Mouse (Mus musculus): Measurements from ENCODE around the gene Il17d.

Gene Il17d

DNA sequence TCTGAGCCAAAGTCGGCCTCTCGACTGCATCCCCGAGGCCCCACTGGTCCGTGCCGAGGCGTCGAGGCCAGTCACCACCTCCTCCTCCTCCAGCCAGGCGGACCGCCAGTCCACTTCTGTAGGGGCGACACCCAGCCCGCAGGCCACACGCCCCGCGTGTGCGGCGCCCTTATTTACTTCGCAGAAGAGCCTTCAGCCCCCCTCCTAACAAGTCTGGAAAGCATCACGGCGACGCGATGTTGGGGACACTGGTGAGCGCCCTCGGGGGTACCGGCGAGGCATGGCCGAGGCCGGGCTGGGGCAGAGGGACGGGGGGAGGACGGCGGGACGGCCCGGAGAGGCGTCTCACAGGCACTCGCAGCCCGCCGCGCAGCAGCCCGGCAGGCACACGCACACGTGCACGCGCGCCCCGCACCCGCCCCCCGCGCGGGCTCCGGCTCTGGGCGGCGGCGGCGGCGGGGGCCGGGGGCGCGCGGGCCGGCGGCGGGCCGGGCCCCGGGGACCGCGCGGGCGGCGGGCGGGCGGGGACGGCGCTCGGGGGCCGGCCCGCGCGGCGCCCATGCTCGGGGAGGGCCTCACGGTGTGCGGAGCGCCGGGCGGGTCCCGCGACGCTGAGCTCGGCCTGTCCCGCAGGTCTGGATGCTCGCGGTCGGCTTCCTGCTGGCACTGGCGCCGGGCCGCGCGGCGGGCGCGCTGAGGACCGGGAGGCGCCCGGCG is at the start of gene Il17d:
Gene Il17d (plus strand): TSS at position 107 of the 717 bp plus-strand sequence.
- DNase-seq (ENCODE audit: low spot score in 2 of 2) = no peak

DNA sequence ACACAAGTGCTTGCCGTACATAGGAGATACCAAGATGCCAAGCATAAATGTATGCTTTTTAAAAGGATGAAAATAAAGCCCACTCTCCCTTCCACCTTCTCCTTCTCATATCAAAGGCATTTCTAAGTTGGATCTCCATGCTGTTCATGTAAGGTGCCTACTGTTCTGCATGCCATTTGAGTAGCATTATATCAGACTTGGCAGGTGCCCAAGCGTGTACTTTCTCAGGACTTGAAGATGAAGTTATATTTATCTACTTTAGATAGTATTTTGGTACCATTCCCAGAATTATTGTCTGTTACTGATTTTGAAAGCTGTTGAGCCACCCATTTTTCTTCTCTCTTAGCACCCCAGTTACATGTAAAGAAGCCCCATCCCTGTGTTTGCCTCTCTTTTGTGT is 49.5 kb upstream of the Il17d start:
- peak; percentile 72 to 82 for DNase-seq (ENCODE audit: low spot score in 2 of 2)

DNA sequence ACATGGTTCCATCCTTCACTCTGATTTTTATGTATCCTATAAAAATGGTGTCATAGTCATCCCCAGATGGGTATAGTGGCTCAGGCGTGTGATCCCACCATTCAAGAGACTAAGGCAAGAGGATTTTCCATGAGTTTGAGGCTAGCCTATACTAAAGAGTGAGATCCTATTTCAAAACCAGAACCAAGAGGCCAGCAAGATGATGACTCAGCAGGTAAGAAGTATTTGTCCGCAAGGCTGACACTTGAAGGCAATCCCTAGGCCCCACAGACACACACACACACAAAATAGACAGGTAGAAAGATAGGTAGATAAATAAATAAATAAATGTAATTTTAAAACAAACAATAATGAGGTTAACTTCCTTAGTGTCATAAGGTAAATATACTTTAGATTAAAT is 42.3 kb upstream of the Il17d start:
- DNase-seq (ENCODE audit: low spot score in 2 of 2) = no peak

DNA sequence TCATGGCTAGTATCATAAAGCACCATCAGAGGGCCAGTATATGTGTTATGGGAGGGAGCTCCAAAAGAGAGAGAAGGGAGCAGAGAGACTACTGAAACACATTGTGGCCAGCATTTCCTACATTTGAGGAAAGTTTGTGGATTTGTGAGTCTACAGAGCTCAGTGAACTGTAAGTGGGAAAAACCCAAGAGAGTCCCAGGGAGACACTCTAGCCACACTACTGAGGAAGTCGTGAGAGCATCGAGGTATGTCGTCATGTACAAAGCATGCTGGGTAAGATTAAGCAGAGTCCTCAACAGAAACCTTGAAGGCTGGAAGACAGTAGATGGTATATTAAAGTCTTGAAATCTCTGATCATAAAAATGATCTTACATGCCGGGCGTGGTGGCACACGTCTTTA is 40.4 kb upstream of the Il17d start:
- no peak for DNase-seq (ENCODE audit: low spot score in 2 of 2)

DNA sequence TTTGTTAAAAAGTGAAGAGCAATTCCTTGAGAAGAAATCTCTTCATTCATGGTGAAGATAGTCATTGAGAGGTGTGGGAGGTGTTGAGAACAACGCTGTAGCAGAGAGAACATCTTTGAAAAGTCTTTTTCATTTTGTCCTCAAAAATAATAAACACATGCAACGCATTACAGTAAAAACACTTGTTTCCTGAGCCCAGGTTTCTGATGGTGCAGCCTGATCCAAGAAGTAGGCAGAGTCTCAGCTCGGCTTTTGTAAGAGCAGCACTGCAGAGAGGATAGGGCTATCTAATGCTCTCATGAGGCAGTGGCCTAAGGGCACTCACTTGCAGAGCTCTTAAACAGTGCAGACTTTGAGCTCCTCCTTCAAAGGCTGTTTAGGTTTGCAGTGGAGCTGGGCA is 34.9 kb upstream of the Il17d start:
- DNase-seq (ENCODE audit: low spot score in 2 of 2) = no peak

DNA sequence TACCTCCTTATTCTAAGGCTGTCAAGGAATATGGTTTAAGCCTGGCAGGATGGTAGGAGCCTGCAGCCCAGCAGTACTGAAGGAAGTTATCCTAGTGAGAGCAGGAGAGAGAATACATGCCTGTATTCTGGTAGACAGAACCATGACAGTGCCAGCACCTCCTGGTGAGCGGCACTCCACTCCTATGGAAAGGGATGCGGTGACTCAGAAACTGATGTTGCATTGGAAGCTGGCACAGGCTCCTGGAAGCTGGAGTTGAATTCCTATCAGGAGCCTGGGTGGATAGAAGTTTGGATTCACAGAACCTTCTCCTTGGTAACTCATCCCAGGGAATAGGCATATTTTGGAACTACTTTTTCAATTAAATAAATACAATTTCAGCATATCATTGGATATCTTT is 30.7 kb upstream of the Il17d start:
- DNase-seq (ENCODE audit: low spot score in 2 of 2) = no peak

DNA sequence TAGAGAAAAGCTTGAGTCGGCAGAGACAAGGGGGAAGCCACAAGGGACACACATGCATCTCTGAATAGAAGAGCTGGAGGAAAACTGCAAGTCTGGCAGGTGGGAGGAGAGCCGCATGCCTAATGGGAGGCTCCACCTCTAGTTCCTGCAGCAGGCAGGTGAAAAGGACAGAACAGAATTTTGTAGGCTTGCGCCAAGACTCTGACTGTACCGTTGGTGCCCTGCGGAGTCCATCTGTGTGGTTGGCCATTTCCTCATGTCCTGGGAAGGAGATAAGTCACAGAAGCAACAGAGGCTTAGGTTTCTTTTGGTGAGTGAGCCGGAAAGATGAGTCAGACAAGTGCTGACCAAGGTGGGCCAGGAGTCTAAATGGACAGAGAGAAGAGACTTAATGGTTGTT is 20.8 kb upstream of the Il17d start:
- no peak for DNase-seq (ENCODE audit: low spot score in 2 of 2)

DNA sequence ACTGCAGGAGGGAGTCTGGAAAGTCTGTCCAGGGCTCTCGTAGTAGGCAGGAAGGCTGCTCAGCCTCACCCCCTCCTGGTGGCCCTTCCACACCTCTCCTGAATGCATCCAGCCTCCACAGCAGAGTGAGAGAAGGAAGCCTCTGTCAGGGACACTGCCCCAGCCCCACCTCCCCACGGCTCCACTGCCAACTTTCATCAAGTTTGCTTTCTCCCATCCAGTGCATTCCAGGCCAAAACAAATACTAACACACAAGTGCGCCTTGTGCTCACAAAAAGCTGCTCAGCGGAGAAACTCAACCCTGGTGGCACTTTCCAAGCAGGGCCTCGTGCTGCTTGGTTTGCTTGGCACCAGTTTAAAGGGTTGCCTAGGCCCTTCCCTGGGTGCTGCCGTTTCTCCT is 15.0 kb upstream of the Il17d start:
- DNase-seq (ENCODE audit: low spot score in 2 of 2) = no peak

DNA sequence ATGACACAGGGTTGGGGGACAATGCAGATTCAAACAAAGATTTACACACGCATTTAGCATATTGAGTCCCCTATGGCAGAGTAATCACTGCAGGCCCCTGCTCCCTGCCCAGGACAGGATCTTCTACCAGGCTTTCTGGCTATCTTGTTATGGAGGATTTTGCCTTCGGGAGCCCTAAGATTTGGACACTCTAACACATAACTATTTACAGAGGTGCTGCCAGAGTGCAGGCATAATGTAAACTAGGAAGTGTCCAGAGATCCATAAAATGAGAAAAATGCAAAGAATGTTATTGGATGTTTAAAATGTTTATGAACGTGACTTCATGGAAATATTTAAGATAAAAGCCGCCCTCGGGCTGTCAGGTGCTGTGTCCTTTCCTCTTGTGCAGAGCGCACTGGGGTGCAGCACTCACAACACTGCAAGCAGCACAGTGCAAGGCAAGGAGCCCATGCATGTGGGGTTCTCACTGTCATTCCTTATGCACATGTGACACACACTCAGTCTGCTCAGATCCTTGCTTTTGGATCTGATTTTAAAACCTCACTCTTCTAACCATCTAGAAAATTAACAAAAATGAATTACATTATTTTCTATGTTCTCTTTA is 9.3 kb upstream of the Il17d start:
- no peak for DNase-seq (ENCODE audit: low spot score in 2 of 2)

DNA sequence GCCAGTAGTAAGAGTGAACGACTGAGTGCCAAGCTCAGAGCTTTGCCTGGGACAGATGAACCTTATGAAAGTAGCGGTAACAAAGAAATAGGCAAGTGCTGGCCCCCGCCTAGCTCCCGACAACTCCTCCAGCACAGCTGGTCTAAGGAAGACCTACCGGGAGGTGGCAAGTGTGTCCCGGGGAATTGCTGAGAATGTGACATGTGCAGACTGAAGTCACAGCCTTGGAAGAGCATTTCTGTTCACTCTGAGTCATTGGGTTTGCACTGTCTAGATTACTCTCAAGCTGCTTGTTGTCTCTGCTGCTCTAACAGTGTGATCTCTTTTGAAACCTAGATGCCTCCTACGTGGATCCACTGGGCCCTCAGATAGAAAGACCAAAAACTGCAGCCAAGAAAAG is 7.6 kb upstream of the Il17d start:
- DNase-seq (ENCODE audit: low spot score in 2 of 2) = peak; percentile 47 to 56

DNA sequence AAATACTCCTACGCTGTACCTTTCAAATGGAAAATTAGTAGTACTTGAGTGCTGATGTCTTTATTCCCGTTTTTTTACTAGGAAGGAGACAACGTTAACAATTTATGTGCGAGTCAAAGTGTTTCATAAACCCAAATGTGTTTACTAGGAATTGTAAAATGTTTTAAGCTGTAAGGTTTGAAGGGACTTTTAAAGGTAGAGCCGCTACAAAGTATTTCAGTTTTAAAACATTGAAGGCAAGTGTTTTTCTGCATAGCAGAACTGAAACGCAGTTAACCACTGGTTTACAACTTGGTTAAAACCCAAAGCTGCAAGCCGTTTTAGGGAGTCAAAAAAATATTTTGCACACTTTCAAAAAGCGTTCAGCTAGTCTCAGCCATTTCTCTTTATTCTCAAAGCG is 815 bp upstream of the Il17d start:
- no peak for DNase-seq (ENCODE audit: low spot score in 2 of 2)

DNA sequence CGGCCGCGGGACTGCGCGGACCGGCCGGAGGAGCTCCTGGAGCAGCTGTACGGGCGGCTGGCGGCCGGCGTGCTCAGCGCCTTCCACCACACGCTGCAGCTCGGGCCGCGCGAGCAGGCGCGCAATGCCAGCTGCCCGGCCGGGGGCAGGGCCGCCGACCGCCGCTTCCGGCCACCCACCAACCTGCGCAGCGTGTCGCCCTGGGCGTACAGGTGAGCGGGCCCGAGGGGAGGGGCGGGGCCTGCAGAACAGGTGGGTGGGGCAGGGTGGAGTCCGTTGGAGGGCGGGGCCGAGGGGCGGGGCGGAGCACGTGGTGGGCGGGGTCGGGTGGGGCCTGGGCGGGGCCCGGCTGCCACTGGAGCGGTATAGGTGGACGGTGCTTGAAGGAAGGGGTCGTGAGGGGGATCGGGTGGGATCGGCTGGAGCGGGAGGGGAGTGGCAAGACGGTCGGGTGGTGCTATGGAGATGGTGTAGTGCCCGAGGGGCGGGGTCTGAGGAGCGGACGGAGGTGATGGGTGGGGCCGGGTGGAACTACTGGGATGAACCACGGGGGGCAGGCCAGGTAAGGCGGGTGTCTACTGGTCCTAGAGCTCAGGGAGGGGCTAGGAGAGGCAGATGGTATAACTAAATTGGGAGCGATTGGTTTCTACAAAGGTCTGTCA is 942 bp downstream of the Il17d start:
- peak; percentile 76 for DNase-seq (ENCODE audit: low spot score in 2 of 2)

DNA sequence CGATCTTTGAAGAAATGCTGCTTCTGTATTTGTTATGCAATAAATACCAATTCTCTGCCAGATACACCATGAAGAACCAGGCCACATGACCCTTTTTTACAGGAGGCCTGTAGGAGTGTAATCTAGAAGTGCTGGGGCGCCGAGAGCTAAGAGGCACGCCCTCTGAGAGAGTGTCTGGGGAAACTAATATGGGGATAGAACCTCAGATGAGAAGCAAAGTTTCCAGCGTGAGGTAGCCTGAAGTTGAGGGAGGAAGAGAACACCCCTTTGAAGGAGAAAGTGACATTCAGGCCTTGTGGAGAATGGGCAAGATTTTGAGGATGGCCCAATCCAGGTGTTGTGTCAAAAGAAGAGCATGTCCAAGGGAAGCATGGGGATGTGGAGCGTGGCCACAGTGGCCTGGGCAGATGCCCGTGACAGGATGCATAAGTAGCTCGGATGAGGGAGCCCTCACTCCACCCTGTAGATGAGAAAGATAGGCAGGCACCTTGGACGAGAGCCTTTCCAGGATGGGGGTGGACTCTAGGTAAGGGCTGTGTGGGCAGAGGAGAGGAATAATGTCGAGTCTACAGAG is 1.6 kb downstream of the Il17d start:
- no peak for DNase-seq (ENCODE audit: low spot score in 2 of 2)

DNA sequence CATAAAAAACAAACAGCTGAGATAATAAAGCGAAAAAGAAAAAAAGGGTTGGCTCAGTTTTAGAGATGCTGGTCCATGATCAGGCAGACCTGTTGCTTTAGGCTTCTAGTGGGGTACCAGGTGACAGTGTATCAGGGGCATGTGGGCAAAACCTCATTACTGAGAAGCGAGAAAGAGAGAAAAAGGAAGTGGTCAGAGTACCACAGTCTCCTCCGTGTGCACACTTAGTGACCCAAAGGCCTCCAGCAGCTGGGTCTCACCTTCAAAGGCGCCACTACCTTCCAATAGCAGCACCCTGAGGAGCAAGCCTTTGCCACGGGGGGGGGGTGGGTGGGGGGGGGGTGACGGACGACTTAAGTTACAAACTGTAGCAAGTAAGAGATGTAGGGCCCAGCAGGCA is 2.5 kb downstream of the Il17d start:
- no peak for DNase-seq (ENCODE audit: low spot score in 2 of 2)

DNA sequence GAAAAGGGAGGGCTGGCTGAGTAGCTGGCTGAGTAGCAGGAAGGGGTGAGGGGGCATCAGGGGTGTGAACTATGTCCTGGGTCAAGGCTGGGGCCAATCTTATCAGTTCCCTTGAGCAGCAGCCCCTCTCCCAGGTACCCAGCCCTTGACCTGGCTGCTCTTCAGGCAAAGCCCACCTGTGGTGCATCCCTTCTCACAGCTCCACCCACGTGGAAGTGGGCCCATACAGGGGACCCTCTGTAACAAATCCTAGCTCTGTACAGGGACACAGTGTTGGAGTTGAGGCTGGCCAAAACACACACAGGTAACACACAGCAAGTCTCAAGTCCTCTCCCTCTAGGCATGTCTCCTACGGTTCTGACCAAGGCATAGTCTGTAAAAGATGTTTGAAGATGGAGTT is 3.0 kb downstream of the Il17d start:
- DNase-seq (ENCODE audit: low spot score in 2 of 2) = no peak

DNA sequence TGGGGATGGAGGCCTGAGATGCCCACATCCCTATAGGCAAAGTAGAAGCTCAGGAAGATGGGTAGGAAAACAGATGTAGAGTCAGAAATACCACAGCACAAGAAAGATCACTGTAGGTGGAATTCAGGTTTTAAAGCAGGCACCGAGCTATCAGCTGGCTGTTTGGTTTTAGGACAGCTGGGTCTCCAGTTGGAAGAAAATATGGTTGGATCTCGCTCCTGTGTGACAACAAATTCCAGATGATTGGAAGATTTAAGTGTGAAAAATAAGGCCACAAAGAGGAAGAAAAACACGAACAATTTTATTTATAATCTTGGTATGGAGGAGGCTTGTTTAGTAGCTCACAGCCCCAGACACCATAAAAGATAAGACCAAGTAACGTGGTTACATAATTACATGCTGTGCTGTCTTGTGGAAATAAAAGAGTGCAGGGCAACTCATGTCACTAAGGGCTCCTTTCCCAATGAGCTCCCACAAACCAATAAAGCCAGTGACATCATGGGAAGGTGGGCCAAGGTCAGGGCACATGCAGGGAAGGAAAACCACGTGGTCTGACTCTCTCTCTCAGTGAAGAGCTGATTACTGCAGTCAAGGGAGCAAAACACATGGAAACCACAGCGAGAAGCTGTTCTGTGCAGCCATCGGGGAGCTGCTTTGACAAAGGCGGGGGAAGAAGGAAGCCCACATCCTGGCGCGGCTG is 4.7 kb downstream of the Il17d start:
- DNase-seq (ENCODE audit: low spot score in 2 of 2) = peak; percentile 71 to 73

DNA sequence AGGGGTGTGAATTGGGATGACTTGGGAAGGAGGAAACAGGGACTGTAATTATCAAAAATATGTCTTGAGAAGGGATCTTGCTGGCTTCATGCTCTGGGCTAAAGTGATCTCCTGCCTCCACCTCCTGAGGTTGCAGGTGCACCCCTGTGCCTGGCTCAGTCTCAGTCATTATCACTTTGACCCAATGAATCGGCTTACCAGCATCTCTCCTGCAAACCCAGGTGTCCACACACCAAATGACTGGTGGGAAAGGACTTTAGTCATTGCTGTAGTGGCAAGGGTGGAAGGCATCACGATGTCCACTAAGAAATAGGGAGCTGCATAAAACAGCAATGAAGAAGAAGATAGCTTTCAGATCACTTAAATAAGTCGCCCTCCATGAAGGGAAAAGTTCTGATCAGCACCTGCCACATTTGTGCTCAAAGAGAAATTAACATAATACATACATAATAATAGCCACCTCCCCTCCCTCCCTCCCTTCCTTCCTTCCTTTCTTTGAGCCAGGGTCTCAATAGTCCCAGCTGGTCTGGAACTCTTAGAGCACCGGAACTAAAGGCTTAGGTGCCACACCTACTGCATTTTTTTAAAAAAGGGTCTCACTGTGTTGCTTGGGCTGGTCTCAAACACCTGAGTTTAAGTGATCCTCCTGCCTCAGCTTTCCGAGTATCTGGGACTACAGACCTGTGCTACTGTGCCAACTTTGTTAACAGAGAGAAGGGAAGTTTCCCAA is 5.4 kb downstream of the Il17d start:
- DNase-seq (ENCODE audit: low spot score in 2 of 2) = no peak

DNA sequence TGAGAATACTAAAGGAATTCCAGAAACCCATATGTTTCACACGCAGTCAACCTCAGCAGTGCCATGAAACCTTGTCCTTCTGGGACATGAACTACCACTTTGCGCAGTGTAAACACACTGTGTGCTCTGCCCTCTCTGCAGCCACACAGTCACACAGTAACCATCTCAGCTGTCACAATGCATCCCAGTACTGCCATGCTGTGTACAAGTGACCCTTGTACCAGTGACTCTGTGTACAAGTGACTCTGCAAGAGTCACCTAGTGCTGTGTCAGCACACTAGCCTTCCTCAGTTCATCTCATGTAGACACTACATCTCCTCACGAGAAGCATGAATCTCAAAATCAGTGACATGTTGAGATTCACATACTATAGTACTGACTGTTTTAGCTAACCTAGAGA is 8.0 kb downstream of the Il17d start:
- DNase-seq (ENCODE audit: low spot score in 2 of 2) = no peak

DNA sequence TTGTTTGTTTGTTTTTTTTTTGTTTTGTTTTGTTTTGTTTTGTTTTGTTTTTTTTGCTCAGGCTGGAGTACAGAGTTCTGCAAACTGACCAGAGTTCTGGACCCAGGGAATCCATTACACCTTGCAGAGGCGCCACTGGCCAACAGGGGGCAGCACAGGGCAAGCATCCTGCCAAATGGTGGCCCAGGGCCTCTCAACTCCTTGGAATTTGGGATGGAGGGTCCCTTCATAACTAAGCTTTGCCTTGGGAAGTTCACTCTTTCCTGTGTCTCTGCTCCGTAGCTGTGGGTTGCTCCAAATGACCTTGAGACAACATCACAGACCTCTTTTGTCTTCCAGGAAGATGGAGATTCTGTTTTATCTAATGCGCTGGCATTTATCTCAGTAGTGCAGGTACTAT is 8.6 kb downstream of the Il17d start:
- DNase-seq (ENCODE audit: low spot score in 2 of 2) = no peak

DNA sequence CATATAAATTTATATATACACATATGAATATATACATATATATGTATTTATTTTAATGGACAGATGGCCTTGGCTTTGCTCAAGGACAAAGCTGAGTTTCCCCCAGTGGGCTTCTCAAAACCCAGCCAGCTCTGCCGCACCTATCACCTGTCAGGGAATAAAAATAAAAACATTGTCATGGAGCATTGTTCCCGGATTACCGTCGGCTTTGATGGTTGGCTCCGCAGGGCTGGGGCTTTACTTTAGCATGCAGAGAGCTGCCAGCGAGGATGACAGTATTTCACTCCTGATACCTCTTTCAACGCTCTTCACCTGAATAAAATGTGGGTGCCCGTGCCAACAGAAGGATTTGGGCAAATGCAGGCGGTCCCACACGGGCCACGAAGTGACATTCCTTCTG is 9.3 kb downstream of the Il17d start:
- DNase-seq (ENCODE audit: low spot score in 2 of 2) = no peak

DNA sequence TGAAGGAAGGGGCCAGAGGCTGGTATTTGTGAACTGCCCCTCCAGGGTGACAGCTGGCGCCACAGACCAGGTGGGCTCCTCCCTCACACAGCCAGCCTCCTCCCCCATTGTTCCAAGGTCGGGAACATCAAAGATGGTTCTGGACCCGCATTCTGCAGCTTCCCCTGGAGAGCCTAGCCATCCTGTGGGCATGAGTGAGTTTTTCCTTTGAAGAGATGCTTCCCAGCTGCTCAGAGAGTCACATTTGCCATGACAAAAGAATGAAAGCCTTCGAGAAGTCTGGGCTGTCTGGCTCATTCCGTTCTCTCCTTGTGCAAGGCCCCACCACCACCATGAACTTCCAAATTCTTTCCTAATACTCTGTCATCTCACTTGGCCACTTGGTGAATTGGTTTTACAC is 9.8 kb downstream of the Il17d start:
- no peak for DNase-seq (ENCODE audit: low spot score in 2 of 2)

DNA sequence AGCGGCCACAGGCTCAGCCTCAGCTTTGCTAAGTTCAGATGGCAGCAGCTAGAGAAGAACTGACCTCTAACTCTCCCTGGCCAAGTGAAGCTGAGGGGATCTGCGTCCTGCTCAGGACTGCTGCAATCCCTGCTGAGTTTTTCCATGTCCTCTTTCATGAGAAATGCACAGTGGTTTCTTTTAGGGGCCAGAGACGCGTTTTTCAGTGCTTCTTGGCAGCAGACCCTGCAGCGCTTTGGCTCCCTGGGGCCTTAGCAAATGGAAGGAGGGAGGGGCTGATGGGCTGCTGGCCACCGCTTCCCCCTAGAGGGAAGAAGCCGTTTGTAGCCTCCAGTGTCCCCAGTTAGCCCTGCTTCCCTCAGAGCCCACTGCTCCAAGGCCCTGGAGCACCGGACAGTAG is 10.4 kb downstream of the Il17d start:
- no peak for DNase-seq (ENCODE audit: low spot score in 2 of 2)

Data from right cerebral cortex, adult 2 months (tissue).